In the genomic region with DNA sequence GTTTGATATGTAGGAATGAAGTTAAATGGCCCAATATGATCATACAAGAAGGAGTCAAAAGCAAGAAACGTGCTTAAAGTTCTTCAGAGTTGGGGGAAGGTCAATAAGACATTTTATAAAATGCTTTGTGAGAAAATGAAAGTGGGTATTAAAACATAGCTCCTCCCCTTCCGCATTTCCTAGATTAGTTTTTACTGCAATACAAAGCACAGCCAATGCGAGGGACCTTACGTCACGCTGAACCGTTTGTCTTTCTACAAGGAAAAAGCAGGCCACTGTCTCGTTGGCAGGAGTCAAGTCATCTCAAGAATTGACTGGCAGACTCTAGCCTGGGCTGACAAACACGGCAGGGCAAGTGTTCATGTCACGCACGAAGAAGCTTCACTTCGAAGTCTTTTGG, we compare ENCODE assay signal across 14 mouse cellular contexts.
"Had no signal": no experiment of that assay in that cellular context is flagged by ENCODE, and none has a peak within 500 bp of the region (broad histone marks: within the 10 kb centered on the region; RNA-seq: fewer than 3 reads in every experiment).

No protein-coding gene starts in this region.

- H3K27me3 ChIP-seq: liver, embryonic 13.5 days; megakaryocyte, embryonic 14.5 days; midbrain, embryonic 15.5 days; neural tube, embryonic 13.5 days had no signal

- H3K9ac ChIP-seq: liver, embryonic 13.5 days; lung, embryonic 14.5 days; midbrain, embryonic 15.5 days; neural tube, embryonic 13.5 days had no signal

- DNase-seq: kidney, postnatal 36 days; layer of hippocampus, postnatal 36 days; liver, embryonic 13.5 days; lung, embryonic 14.5 days; thymus, adult 18-20 months; thymus, postnatal 36 days had no signal

- H3K4me1 ChIP-seq: liver, embryonic 13.5 days; megakaryocyte, embryonic 14.5 days; midbrain, embryonic 15.5 days had no signal

- ATAC-seq: lung, postnatal 0 days; midbrain, embryonic 15.5 days had no signal

- H3K4me3 ChIP-seq: left cerebral cortex, adult 2 months; liver, embryonic 13.5 days; megakaryocyte, embryonic 14.5 days; midbrain, embryonic 10.5 days; midbrain, embryonic 15.5 days; neural tube, embryonic 13.5 days had no signal

- H3K9me3 ChIP-seq: liver, embryonic 13.5 days; megakaryocyte, embryonic 14.5 days; midbrain, embryonic 10.5 days; midbrain, embryonic 15.5 days; neural tube, embryonic 13.5 days had no signal

- H3K4me2 ChIP-seq: liver, embryonic 13.5 days; lung, embryonic 14.5 days; midbrain, embryonic 15.5 days; neural tube, embryonic 13.5 days had no signal

- H3K36me3 ChIP-seq: liver, embryonic 13.5 days; midbrain, embryonic 10.5 days; midbrain, embryonic 15.5 days; neural tube, embryonic 13.5 days had no signal

- H3K27ac ChIP-seq: kidney, postnatal 0 days; left cerebral cortex, adult 2 months; liver, embryonic 13.5 days; macrophage; midbrain, embryonic 10.5 days; midbrain, embryonic 15.5 days; neural tube, embryonic 13.5 days had no signal
